Mouse (Mus musculus): ENCODE data around the gene Gli3. TPM values are rescaled to one million over a fixed set of nuclear protein-coding genes. Genes with fewer than 3 reads are reported as not detected.

The Gli3 gene
- total RNA-seq (2014; fragmentation: Nextera tagmentation) (not detected in 2 replicates), total RNA-seq (2017) (0.06 and 0.11 TPM in 2 replicates), polyA plus RNA-seq (2012) (not detected in 2 replicates)

- Histone ChIP-seq H3K27me3 (ENCODE audit: insufficient read depth, low read length) (no peaks in the 10 kb centered on the region), H3K36me3 (replicated peaks) (no peaks in the 10 kb centered on the region), H3K4me1 (ENCODE audit: insufficient read depth, low read depth, low read length) (no peaks in the 10 kb centered on the region), H3K9me3 (replicated peaks) (peaks cover 17% of the 10 kb centered on the region), H3K4me3 (ENCODE audit: low read depth, low read length) (no peak within 1 kb of the TSS)
- TF ChIP-seq GATA1 (IDR thresholded peaks at IDR 0.05; ENCODE audit: borderline replicate concordance, low read length) = no peak
- TF ChIP-seq POLR2AphosphoS5 (IDR thresholded peaks at IDR 0.05; ENCODE audit: insufficient replicate concordance, low read depth, low read length) = no peak
- TF ChIP-seq GATA2 (IDR thresholded peaks at IDR 0.05; ENCODE audit: borderline replicate concordance, low read depth, low read length) = no peak
- no peak for TF ChIP-seq CTCF (IDR thresholded peaks at IDR 0.05; ENCODE audit: low read depth, low read length)
- no peak for DNase-seq (ENCODE audit: low spot score)
- ATAC-seq (ENCODE audit: extremely low read depth, insufficient number of reproducible peaks, low FRiP score, poor library complexity, severe bottlenecking) = no peak
Observed at GRCm38 (mm10) chr13:15462830-15463491, at the start of gene Gli3. TSS of gene Gli3 (plus strand) at chr13:15463235.

GRCm38 (mm10) chr13:15421182-15421750 is 41.8 kb upstream of the Gli3 start:
- no peaks in the 10 kb centered on the region for H3K9me3 ChIP-seq (replicated peaks)
- H3K36me3 ChIP-seq (replicated peaks) = no peaks in the 10 kb centered on the region
- TF ChIP-seq GATA2 (IDR thresholded peaks at IDR 0.05; ENCODE audit: borderline replicate concordance, low read depth, low read length) = no peak
- no peak for TF ChIP-seq GATA1 (IDR thresholded peaks at IDR 0.05; ENCODE audit: borderline replicate concordance, low read length)
- TF ChIP-seq POLR2AphosphoS5 (IDR thresholded peaks at IDR 0.05; ENCODE audit: insufficient replicate concordance, low read depth, low read length) = no peak
- TF ChIP-seq TAL1 (conservative IDR thresholded peaks at IDR 0.05; ENCODE audit: low read depth, low read length) = no peak
- TF ChIP-seq CTCF (IDR thresholded peaks at IDR 0.05; ENCODE audit: low read depth, low read length) = no peak
- no peaks in the 10 kb centered on the region for H3K4me1 ChIP-seq (ENCODE audit: insufficient read depth, low read depth, low read length)
- DNase-seq (ENCODE audit: low spot score) (no peak), ATAC-seq (ENCODE audit: extremely low read depth, insufficient number of reproducible peaks, low FRiP score, poor library complexity, severe bottlenecking) (no peak)
- H3K27me3 ChIP-seq (ENCODE audit: insufficient read depth, low read length) = no peaks in the 10 kb centered on the region
- H3K4me3 ChIP-seq (ENCODE audit: low read depth, low read length) = no peak overlapping the region

DNA sequence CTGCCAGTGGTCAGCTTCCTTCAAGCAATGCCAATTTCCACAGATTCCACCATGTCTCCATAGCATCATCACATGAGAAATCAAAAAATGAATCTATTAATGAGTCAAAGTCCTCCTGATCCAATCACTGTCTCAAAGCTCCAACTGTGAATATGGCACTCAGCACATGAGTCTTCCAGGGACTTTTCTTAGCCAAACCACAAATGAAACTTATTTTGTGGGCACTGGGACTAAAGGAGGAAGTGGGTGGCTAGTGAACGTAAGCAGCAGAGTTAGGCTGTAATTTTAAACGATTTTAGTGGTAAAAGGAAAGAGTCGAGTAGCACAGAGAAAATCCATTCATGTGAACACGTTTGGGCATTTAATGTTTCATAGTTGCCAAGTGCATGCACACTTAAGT is 21.0 kb upstream of the Gli3 start:
- H3K4me1 ChIP-seq (ENCODE audit: insufficient read depth, low read depth, low read length) = no peaks in the 10 kb centered on the region
- ATAC-seq (ENCODE audit: extremely low read depth, insufficient number of reproducible peaks, low FRiP score, poor library complexity, severe bottlenecking) = no peak
- TF ChIP-seq TAL1 (conservative IDR thresholded peaks at IDR 0.05; ENCODE audit: low read depth, low read length) = no peak
- TF ChIP-seq GATA1 (IDR thresholded peaks at IDR 0.05; ENCODE audit: borderline replicate concordance, low read length) = no peak
- TF ChIP-seq GATA2 (IDR thresholded peaks at IDR 0.05; ENCODE audit: borderline replicate concordance, low read depth, low read length) = no peak
- TF ChIP-seq CTCF (IDR thresholded peaks at IDR 0.05; ENCODE audit: low read depth, low read length) = no peak
- no peak for TF ChIP-seq POLR2AphosphoS5 (IDR thresholded peaks at IDR 0.05; ENCODE audit: insufficient replicate concordance, low read depth, low read length)
- DNase-seq (ENCODE audit: low spot score) = no peak
- H3K36me3 ChIP-seq (replicated peaks) = no peaks in the 10 kb centered on the region
- no peaks in the 10 kb centered on the region for H3K9me3 ChIP-seq (replicated peaks)
- H3K27me3 ChIP-seq (ENCODE audit: insufficient read depth, low read length) = no peaks in the 10 kb centered on the region
- no peak overlapping the region for H3K4me3 ChIP-seq (ENCODE audit: low read depth, low read length)

DNA sequence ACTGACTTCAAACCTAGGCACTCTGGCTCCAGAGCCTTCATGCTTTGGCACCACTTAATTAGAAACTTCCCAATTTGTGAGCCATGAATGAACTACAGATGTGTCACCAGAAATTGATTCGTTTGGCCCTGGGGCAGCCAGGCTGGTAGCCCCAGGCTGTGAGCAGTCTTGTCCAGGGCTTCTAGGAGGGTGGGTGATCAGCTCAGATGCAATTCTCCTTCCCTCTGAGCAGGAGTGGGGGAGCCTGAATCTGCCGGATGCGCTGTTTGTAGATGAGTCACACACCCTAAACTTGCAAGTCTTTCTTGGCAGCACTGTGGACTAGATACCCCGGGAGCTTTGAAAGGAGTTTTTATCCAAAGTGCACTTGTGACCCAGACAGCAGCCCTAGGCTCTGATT is 18.7 kb upstream of the Gli3 start:
- no peaks in the 10 kb centered on the region for H3K9me3 ChIP-seq (replicated peaks)

DNA sequence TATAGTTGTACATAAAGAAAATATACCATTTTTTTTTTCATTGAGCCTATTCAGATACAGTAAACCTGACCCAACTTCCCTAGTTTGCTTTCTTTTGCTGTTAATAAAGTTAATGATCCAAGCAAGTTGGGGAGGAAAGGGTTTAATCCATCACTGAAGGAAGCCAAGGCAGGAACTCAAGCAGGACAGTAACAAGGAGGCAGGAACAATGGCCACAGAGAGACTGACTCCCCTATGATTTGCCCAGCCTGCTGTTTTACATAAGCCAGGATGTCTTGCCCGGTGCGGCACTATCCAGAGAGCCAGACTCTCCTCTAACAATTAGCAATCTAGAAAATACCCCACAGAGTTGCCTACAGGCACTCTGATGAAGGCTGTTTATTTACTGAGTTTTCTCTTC is 17.4 kb upstream of the Gli3 start:
- Histone ChIP-seq H3K4me3 (ENCODE audit: low read depth, low read length) (no peak overlapping the region), H3K9me3 (replicated peaks) (no peaks in the 10 kb centered on the region), H3K36me3 (replicated peaks) (no peaks in the 10 kb centered on the region), H3K27me3 (ENCODE audit: insufficient read depth, low read length) (no peaks in the 10 kb centered on the region), H3K4me1 (ENCODE audit: insufficient read depth, low read depth, low read length) (no peaks in the 10 kb centered on the region)
- TF ChIP-seq CTCF (IDR thresholded peaks at IDR 0.05; ENCODE audit: low read depth, low read length) (no peak), GATA2 (IDR thresholded peaks at IDR 0.05; ENCODE audit: borderline replicate concordance, low read depth, low read length) (no peak), GATA1 (IDR thresholded peaks at IDR 0.05; ENCODE audit: borderline replicate concordance, low read length) (no peak)
- ATAC-seq (ENCODE audit: extremely low read depth, insufficient number of reproducible peaks, low FRiP score, poor library complexity, severe bottlenecking) = no peak
- no peak for DNase-seq (ENCODE audit: low spot score)

More for the DNA sequence above, 18.7 kb upstream of the Gli3 start:
- H3K36me3 ChIP-seq (replicated peaks) = no peaks in the 10 kb centered on the region
- TF ChIP-seq POLR2AphosphoS5 (IDR thresholded peaks at IDR 0.05; ENCODE audit: insufficient replicate concordance, low read depth, low read length) (no peak), GATA2 (IDR thresholded peaks at IDR 0.05; ENCODE audit: borderline replicate concordance, low read depth, low read length) (no peak), TAL1 (conservative IDR thresholded peaks at IDR 0.05; ENCODE audit: low read depth, low read length) (no peak), CTCF (IDR thresholded peaks at IDR 0.05; ENCODE audit: low read depth, low read length) (no peak)
- ATAC-seq (ENCODE audit: extremely low read depth, insufficient number of reproducible peaks, low FRiP score, poor library complexity, severe bottlenecking) (no peak), DNase-seq (ENCODE audit: low spot score) (no peak)
- H3K4me1 ChIP-seq (ENCODE audit: insufficient read depth, low read depth, low read length) = no peaks in the 10 kb centered on the region
- H3K4me3 ChIP-seq (ENCODE audit: low read depth, low read length) = no peak overlapping the region
- no peaks in the 10 kb centered on the region for H3K27me3 ChIP-seq (ENCODE audit: insufficient read depth, low read length)

DNA sequence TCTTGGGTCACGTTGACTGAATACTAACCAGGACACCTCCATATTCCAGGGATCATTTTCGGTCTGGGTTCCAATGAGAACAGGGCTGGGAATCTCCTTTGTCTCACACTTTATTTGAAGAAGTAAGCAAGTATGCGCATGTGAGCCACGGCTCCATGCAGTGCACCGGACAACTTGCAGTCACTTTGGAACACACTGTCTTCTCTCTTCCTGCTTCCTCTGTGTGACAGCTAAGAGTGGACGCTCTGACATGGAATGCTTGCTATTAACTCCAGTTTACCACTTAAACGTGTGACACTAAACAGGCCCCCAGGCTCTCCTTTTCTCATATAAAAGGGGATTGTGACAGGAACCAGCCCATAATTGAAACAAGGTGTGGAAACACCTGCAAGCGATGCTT is 17.0 kb upstream of the Gli3 start:
- no peaks in the 10 kb centered on the region for H3K27me3 ChIP-seq (ENCODE audit: insufficient read depth, low read length)
- no peak for ATAC-seq (ENCODE audit: extremely low read depth, insufficient number of reproducible peaks, low FRiP score, poor library complexity, severe bottlenecking)
- no peaks in the 10 kb centered on the region for H3K4me1 ChIP-seq (ENCODE audit: insufficient read depth, low read depth, low read length)
- TF ChIP-seq TAL1 (conservative IDR thresholded peaks at IDR 0.05; ENCODE audit: low read depth, low read length) = no peak
- TF ChIP-seq POLR2AphosphoS5 (IDR thresholded peaks at IDR 0.05; ENCODE audit: insufficient replicate concordance, low read depth, low read length) = no peak
- no peak for TF ChIP-seq GATA2 (IDR thresholded peaks at IDR 0.05; ENCODE audit: borderline replicate concordance, low read depth, low read length)
- TF ChIP-seq GATA1 (IDR thresholded peaks at IDR 0.05; ENCODE audit: borderline replicate concordance, low read length) = no peak
- TF ChIP-seq CTCF (IDR thresholded peaks at IDR 0.05; ENCODE audit: low read depth, low read length) = no peak
- no peaks in the 10 kb centered on the region for H3K36me3 ChIP-seq (replicated peaks)
- no peak overlapping the region for H3K4me3 ChIP-seq (ENCODE audit: low read depth, low read length)
- H3K9me3 ChIP-seq (replicated peaks) = no peaks in the 10 kb centered on the region
- DNase-seq (ENCODE audit: low spot score) = no peak
